Mouse (Mus musculus) stomach, embryonic 14.5 days (tissue): ENCODE results near the gene Pygo2. TPM values are rescaled to one million over a fixed set of nuclear protein-coding genes. Genes with fewer than 3 reads are reported as not detected.

Experiments used
- ATAC-seq: fragments of 200-750 bp; cut with Nextera tagmentation; 2 replicates; pipeline ENCODE4 v1.8.0; 2017; ENCODE audit warnings: low read depth, moderate TSS enrichment; ENCODE audit not compliant: insufficient number of reproducible peaks, insufficient read depth, low FRiP score
- H3K27ac ChIP-seq: fragments of 300-500 bp; sonication (generic); 2 replicates; pipeline ENCODE4 v1.5.1; 2014; ENCODE audit warnings: mild to moderate bottlenecking, low read length, moderate library complexity, mixed read lengths
- H3K27me3 ChIP-seq: fragments of 300-500 bp; sonication (generic); 2 replicates; pipeline ENCODE4 v1.6.1; 2014; ENCODE audit warnings: low read length, control low read depth, mixed read lengths; ENCODE audit not compliant: control insufficient read depth, insufficient read depth
- H3K36me3 ChIP-seq: fragments of 300-500 bp; sonication (generic); 2 replicates; pipeline ENCODE4 v1.6.1; 2014; ENCODE audit warnings: mild to moderate bottlenecking, control low read depth, low read length, moderate library complexity, mixed read lengths; ENCODE audit not compliant: control insufficient read depth, insufficient read depth
- H3K4me1 ChIP-seq: fragments of 300-500 bp; sonication (generic); 2 replicates; pipeline ENCODE4 v1.6.1; 2014; ENCODE audit warnings: low read length, control low read depth, mixed read lengths; ENCODE audit not compliant: control insufficient read depth, insufficient read depth
- H3K4me2 ChIP-seq: fragments of 300-500 bp; sonication (generic); replicated peaks from 2 replicates; pipeline ENCODE4 v1.6.1; 2014; ENCODE audit warnings: low read depth, low read length, control low read depth
- H3K4me3 ChIP-seq: fragments of 300-500 bp; sonication (generic); 2 replicates; pipeline ENCODE4 v1.5.1; 2014; ENCODE audit warnings: low read depth, low read length, control low read depth
- H3K9ac ChIP-seq: fragments of 300-500 bp; sonication (generic); replicated peaks from 2 replicates; pipeline ENCODE4 v1.6.1; 2014; ENCODE audit warnings: low read depth, mild to moderate bottlenecking, control low read depth, low read length, moderate library complexity, mixed read lengths
- H3K9me3 ChIP-seq: fragments of 300-500 bp; sonication (generic); 2 replicates; pipeline ENCODE4 v1.6.1; 2016; ENCODE audit warnings: low read depth, low read length, control low read depth; ENCODE audit not compliant: control insufficient read depth
- WGBS: fragments of 180-500 bp; shearing (Covaris S2); extraction: QIAGEN DNeasy Blood & Tissue Kit; methylation state at CpG from one replicate; pipeline ENCODE4 v1.1.7; 2014; 5-methylcytosine and 5-hydroxymethylcytosine counted together
- polyA plus RNA-seq: library from polyadenylated mRNA; unstranded; fragments of >200 nt; fragmentation: Nextera tagmentation; extraction: Ambion mirVana; gene quantifications from 2 replicates; pipeline ENCODE4 v1.2.1, GENCODE M21; 2014

Pygo2 gene
- polyA plus RNA-seq, 1 experiment from 2014 or later = 39.7 TPM

DNA sequence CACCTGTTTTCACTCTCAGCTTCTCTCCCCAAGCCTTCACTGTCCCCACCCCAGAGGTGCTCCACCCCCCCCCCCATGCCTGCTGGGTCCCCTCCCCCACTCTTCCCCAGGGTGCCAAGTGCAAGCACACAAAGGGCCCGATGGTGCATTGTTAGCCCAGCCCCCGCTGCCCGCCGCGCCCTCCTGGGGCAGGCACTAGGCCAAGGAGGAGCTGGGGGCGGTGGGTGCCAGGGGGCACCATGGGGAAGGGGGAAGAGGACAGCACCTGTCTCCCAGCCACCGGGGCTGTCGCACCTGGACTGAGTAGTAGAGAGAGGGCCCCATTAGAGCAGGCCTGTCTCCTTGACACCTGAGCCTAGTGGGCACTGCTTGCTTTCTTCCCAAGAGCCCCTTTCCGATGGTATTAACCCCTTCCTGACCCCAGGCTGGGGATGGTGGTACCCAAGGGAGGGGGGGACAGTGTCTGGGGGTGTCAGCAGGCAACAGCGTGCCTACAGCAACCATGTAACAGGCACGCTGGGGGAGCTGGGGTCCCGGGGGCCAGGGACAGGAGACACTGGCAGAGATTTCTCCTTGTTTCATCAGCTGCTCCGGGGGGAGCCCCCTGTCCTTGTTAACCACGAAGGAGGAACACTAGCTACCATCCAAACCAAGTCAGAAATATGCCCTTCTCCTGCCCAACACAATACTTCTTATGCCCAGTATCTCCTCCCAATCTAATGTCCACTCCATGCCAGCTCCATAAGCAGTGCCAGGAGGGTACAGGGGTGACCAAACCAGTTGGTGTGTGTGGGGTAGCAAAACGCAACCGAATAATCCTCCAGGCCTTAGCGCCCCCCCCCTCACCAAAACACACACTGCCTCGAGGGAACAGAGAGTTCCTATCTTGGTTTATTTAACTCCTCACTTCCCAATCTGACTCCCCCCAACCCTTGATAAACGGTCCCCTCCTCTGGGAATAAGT is 39.0 kb upstream of the Pygo2 start:
- H3K4me1 ChIP-seq = peaks cover 42% of the 10 kb centered on the region
- no peak for ATAC-seq
- peak overlapping the region; percentile 66; the same call in 1 of the 2 replicates for H3K27ac ChIP-seq
- peak overlapping the region; percentile 58; the same call in 1 of the 2 replicates for H3K9ac ChIP-seq
- no peaks in the 10 kb centered on the region for H3K27me3 ChIP-seq
- no peaks in the 10 kb centered on the region for H3K36me3 ChIP-seq
- no peaks in the 10 kb centered on the region for H3K9me3 ChIP-seq
- H3K4me3 ChIP-seq = peak overlapping the region; percentile 54
- H3K4me2 ChIP-seq = peak overlapping the region; percentile 97
- WGBS = 12% methylated on average over 19 of the region's 19 CpGs

DNA sequence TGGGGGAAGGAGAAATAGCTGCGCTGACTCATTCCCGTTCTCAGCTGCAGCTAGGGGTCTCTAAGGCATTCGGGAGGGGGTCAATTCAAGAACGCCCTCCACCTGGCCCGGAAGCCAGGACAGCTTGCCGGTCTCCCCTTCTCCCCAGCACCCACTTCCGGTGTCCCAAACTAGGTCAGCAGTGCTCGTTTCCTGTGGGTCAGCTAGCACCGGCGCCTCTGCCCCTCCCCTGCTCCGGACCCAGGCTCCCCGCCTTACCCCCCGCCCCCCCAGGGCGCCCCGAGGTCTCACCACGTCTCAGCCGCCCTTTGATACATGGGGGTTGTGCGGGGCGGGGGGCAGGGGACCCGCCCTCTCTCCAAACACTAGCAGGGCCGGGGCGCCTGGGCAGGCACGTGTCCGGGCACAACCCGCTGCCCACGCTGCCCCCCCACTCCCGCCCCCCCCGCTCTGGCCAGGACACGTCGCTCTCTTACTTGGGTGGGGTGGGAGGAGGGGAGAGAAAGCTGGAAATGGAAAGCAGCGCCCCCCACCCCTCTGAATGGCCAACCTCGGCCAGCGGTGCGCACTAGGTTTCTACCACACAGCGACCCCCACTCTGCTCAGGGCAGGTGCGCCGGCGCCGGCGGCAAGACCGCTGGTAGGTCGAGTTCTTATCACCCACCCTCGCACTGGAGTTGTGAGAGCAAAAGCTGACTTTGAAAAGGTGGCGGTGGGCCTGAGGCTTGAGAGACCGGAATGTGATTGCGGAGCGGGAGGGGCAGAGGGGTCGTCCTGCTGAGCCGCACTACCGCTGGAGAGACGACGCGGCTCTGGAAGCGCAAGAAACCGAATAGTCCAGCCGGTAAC is 38.1 kb upstream of the Pygo2 start:
- peak overlapping the region; percentile 58 for H3K9ac ChIP-seq
- no peaks in the 10 kb centered on the region for H3K36me3 ChIP-seq
- no peaks in the 10 kb centered on the region for H3K9me3 ChIP-seq
- peak overlapping the region; percentile 54 for H3K4me3 ChIP-seq
- H3K4me1 ChIP-seq = peaks cover 43% of the 10 kb centered on the region
- H3K4me2 ChIP-seq = peak overlapping the region; percentile 97
- peak overlapping the region; percentile 66 for H3K27ac ChIP-seq
- ATAC-seq = no peak
- no peaks in the 10 kb centered on the region for H3K27me3 ChIP-seq
- WGBS = under 1% methylated on average over 56 of the region's 56 CpGs

DNA sequence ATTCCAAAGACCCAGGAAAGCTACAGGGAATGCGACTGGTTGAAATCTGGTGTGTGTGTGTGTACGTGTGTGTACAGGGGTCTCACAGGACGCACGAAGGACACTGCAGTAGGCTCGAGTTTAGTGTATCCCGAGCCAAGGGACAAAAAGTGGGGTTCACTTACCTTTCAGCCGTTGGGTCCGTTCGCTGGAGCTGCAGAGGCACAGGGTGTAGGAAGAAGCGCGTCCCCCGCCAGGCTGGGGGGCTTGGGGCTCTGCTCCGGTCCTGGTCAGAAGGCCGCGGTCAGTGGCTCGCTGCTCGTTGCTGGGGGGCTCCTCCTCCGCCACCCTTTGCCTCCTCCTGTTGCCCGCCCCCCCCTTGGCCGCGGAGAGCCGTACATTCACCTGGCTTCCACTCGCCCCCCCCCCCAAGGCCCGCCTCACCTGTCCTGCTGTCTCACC is 37.1 kb upstream of the Pygo2 start:
- peaks cover 35% of the 10 kb centered on the region for H3K4me1 ChIP-seq
- no peaks in the 10 kb centered on the region for H3K36me3 ChIP-seq
- peak overlapping the region; percentile 97 for H3K4me2 ChIP-seq
- H3K4me3 ChIP-seq = peak overlapping the region; percentile 54
- H3K27me3 ChIP-seq = no peaks in the 10 kb centered on the region
- H3K9ac ChIP-seq = peak overlapping the region; percentile 58; the same call in 1 of the 2 replicates
- no peaks in the 10 kb centered on the region for H3K9me3 ChIP-seq
- WGBS = under 1% methylated on average over 20 of the region's 24 CpGs
- no peak for ATAC-seq
- H3K27ac ChIP-seq = peak overlapping the region; percentile 66; the same call in 1 of the 2 replicates

DNA sequence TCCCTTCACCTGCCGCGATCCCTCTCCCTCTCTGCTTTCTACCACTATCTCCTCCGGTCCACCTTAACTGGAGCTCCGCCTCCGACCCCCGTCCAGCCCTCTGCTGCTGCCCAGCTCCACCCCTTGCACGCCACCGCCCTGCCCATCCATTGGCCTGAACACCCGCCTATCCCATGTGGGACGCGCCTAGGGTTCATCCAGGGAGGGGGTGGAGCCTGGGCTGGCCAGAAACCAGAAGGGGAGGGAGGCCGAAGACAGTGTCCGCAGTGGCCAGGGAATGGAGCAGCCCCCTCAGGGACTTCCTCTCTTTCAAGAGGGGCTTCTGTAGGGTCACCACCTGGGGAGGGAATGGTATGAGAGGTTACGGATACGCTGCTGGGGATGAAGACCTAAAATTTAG is 36.4 kb upstream of the Pygo2 start:
- Histone ChIP-seq H3K4me3 (peak overlapping the region; percentile 65), H3K4me2 (peak overlapping the region; percentile 97), H3K9ac (peak overlapping the region; percentile 62), H3K27ac (peak overlapping the region; percentile 94), H3K4me1 (peaks cover 31% of the 10 kb centered on the region), H3K9me3 (no peaks in the 10 kb centered on the region), H3K36me3 (no peaks in the 10 kb centered on the region), H3K27me3 (no peaks in the 10 kb centered on the region)
- 1% methylated on average over 15 of the region's 15 CpGs for WGBS
- peak; percentile 94 for ATAC-seq

DNA sequence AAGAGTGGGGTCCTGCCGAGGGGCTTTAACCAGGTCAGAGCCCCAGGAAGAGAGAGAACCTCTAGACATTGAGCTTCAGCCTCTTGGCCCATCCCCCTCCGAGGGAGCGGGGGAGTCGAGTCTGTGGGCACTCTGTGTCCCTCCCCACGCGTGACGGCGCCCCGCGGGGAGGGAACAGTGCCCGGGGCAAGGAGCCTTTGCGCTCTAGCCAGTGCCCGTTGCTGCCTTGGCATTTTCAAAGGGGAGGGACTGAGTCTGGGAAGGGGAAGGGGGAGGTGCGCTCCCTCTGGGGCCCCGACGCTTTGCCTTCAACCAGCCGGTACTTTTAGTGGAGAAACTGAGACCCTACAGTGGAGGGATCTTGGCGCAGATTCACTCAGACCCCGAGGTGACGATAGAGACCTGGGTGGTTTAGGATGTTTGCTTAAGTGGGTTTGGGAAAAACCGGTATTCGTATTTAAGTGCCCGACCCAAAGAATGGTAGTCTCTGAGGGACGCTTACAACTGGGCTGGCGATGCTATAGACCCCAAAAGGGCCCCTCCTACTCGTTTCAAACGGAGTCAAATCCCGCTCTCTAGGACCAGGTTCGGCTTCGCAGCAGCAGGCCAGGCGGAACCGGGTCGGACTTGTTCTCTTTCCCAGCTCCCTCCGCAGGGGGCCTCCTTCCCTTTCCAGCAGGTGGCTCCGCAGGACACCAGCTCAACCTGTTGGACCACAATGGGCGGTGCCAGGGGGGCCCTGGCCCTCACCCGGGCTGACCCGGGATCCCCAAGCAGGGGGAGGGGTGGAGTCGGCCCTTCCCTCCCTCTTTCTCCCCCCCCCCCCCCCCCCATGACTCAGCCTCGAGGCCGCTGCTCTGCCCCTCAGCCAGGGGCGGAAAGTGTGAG is 35.8 kb upstream of the Pygo2 start, which contains the start of gene Zbtb7b:
Gene Zbtb7b, minus strand, starts transcription at position 771 of the 888 bp plus-strand sequence.
- Histone ChIP-seq H3K4me3 (peak within 1 kb of the TSS; percentile 65), H3K27ac (peak within 1 kb of the TSS; percentile 94), H3K36me3 (no peaks in the 10 kb centered on the region), H3K4me2 (peak within 1 kb of the TSS; percentile 97), H3K9ac (peak within 1 kb of the TSS; percentile 62), H3K27me3 (no peaks in the 10 kb centered on the region), H3K9me3 (no peaks in the 10 kb centered on the region), H3K4me1 (peaks cover 31% of the 10 kb centered on the region)
- under 1% methylated on average over 39 of the region's 42 CpGs for WGBS
- peak; percentile 29 for ATAC-seq

DNA sequence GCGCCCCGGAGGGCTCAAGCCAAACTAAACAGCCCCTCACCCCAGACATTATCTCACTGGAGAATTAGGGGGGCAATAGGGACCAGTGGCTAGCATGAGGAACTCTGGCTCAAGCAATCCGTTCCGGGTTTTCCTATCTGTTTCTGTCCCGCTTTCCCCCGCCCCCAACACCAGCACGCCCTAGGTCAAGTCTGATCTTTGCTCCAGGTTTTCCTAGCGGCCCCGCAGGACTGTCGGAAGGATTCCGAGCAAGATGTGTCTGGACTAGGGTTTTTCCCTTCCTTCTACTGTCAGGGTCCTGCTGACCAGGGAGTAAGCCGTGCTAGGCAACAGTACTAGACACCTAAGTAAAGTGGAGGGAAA is 35.1 kb upstream of the Pygo2 start:
- Histone ChIP-seq H3K27me3 (no peaks in the 10 kb centered on the region), H3K36me3 (no peaks in the 10 kb centered on the region), H3K4me3 (peak overlapping the region; percentile 65), H3K4me2 (peak overlapping the region; percentile 97), H3K4me1 (peaks cover 31% of the 10 kb centered on the region), H3K9ac (peak overlapping the region; percentile 22; the same call in 1 of the 2 replicates), H3K9me3 (no peaks in the 10 kb centered on the region), H3K27ac (peak overlapping the region; percentile 94)
- 1% methylated on average over 10 of the region's 12 CpGs for WGBS
- ATAC-seq = peak; percentile 6

DNA sequence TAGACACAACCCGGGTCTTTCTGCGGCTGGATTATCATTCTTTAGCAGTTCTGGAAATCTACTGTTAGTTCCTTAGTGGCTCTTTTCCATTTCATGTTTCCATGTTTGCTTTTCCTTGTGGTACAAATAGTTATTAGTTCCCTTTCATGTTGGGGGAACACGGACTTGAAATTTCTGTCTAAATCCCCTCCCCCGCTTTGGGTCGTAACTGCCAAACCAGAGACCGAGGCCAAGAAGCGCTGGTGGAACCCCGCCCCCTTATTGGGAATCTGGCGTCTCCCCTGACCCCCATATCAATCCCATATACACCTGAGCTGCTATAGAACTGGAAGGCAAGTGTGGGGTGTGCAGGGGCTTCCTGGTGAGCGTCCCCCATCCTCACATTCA is 34.6 kb upstream of the Pygo2 start:
- Histone ChIP-seq H3K9me3 (no peaks in the 10 kb centered on the region), H3K9ac (0 out of 2 replicates have a peak overlapping the region, but pooled peaks have one; percentile 22)
- no peak for ATAC-seq

More for the DNA sequence above, 34.6 kb upstream of the Pygo2 start:
- Histone ChIP-seq H3K4me3 (peak overlapping the region; percentile 65), H3K27ac (peak overlapping the region; percentile 94), H3K36me3 (no peaks in the 10 kb centered on the region), H3K4me1 (peaks cover 28% of the 10 kb centered on the region), H3K27me3 (no peaks in the 10 kb centered on the region), H3K4me2 (peak overlapping the region; percentile 97)
- 3% methylated on average over 10 of the region's 10 CpGs for WGBS
